In genomic region chr9:76505650-76506049, GRCm38 (mm10) we compare ENCODE assay signal across 26 mouse cellular contexts.
"Had no signal": no experiment of that assay in that cellular context is flagged by ENCODE, and none has a peak within 500 bp of the region (broad histone marks: within the 10 kb centered on the region; RNA-seq: fewer than 3 reads in every experiment).

No protein-coding gene starts in this region.

- H3K4me3 ChIP-seq: gastrocnemius, adult 2 months; heart, embryonic 10.5 days; heart, embryonic 12.5 days; hindbrain, embryonic 13.5 days; hindbrain, embryonic 15.5 days; kidney, embryonic 15.5 days; layer of hippocampus, adult 2 months; left cerebral cortex, adult 2 months; limb, embryonic 10.5 days; limb, embryonic 12.5 days; liver, embryonic 13.5 days; liver, embryonic 15.5 days had no signal

- H3K27me3 ChIP-seq: heart, embryonic 12.5 days; hindbrain, embryonic 13.5 days; hindbrain, embryonic 15.5 days; kidney, embryonic 15.5 days; limb, embryonic 12.5 days; liver, embryonic 13.5 days; liver, embryonic 15.5 days had no signal

- DNase-seq: gastrocnemius, adult 2 months; gastrocnemius, postnatal 10 days; gastrocnemius, postnatal 25 days; heart, adult 18-20 months; heart, postnatal 10 days; heart, postnatal 4 days; kidney, adult 11 months; kidney, adult 2 months; kidney, adult 9 months; kidney, postnatal 10 days; kidney, postnatal 25 days; kidney, postnatal 4 days; liver; liver, embryonic 13.5 days had no signal

- H3K9me3 ChIP-seq: heart, embryonic 10.5 days; heart, embryonic 12.5 days; hindbrain, embryonic 13.5 days; hindbrain, embryonic 15.5 days; kidney, embryonic 15.5 days; limb, embryonic 10.5 days; limb, embryonic 12.5 days; liver, embryonic 13.5 days; liver, embryonic 15.5 days had no signal

- H3K9ac ChIP-seq: heart, embryonic 12.5 days; hindbrain, embryonic 13.5 days; hindbrain, embryonic 15.5 days; kidney, embryonic 15.5 days; limb, embryonic 12.5 days; liver, embryonic 13.5 days; liver, embryonic 15.5 days had no signal

- H3K4me1 ChIP-seq: heart, embryonic 12.5 days; hindbrain, embryonic 13.5 days; hindbrain, embryonic 15.5 days; kidney, embryonic 15.5 days; limb, embryonic 10.5 days; limb, embryonic 12.5 days; liver, embryonic 13.5 days; liver, embryonic 15.5 days had no signal

- H3K36me3 ChIP-seq: heart, embryonic 10.5 days; heart, embryonic 12.5 days; hindbrain, embryonic 13.5 days; hindbrain, embryonic 15.5 days; kidney, embryonic 15.5 days; limb, embryonic 10.5 days; limb, embryonic 12.5 days; liver, embryonic 13.5 days; liver, embryonic 15.5 days had no signal

- ATAC-seq: hindbrain, postnatal 0 days had no signal

- H3K27ac ChIP-seq: gastrocnemius, adult 2 months; heart, embryonic 10.5 days; hindbrain, embryonic 13.5 days; hindbrain, embryonic 15.5 days; hindbrain, postnatal 0 days; kidney, embryonic 15.5 days; layer of hippocampus, adult 2 months; left cerebral cortex, adult 2 months; limb, embryonic 10.5 days; limb, embryonic 12.5 days; liver, embryonic 13.5 days; liver, embryonic 15.5 days had no signal

- H3K4me2 ChIP-seq: heart, embryonic 12.5 days; hindbrain, embryonic 13.5 days; hindbrain, embryonic 15.5 days; kidney, embryonic 15.5 days; limb, embryonic 12.5 days; liver, embryonic 11.5 days; liver, embryonic 13.5 days; liver, embryonic 15.5 days had no signal
